Mouse (Mus musculus) midbrain, postnatal 0 days (tissue): ENCODE measurements around the gene Hdac4. TPM values are rescaled to one million over a fixed set of nuclear protein-coding genes. Genes with fewer than 3 reads are reported as not detected.

ENCODE experiments used
- ATAC-seq: fragments of 200-750 bp; cut with Nextera tagmentation; 2 replicates; pipeline ENCODE4 v1.8.0; 2017; ENCODE audit warnings: moderate number of reproducible peaks, mild to moderate bottlenecking, moderate TSS enrichment, moderate library complexity; ENCODE audit not compliant: low FRiP score
- DNase-seq: peaks from one replicate; pipeline ENCODE4 v3.0.0-alpha.2; 2015; ENCODE audit warnings: low spot score
- H3K27ac ChIP-seq: fragments of 300-500 bp; sonication (generic); 2 replicates; pipeline ENCODE4 v1.5.1; 2014; ENCODE audit warnings: low read depth, mild to moderate bottlenecking, low read length, mixed read lengths
- H3K27me3 ChIP-seq: fragments of 300-500 bp; sonication (generic); 2 replicates; pipeline ENCODE4 v1.6.1; 2014; ENCODE audit warnings: low read length, control low read depth, mixed read lengths; ENCODE audit not compliant: insufficient read depth
- H3K36me3 ChIP-seq: fragments of 300-500 bp; sonication (generic); 2 replicates; pipeline ENCODE4 v1.6.1; 2014; ENCODE audit warnings: low read length, control low read depth, mixed read lengths; ENCODE audit not compliant: insufficient read depth
- H3K4me1 ChIP-seq: fragments of 300-500 bp; sonication (generic); 2 replicates; pipeline ENCODE4 v1.6.1; 2014; ENCODE audit warnings: mild to moderate bottlenecking, control low read depth, antibody characterized with exemption, low read length, mixed read lengths; ENCODE audit not compliant: insufficient read depth
- H3K4me2 ChIP-seq: fragments of 300-500 bp; sonication (generic); 2 replicates; pipeline ENCODE4 v1.6.1; 2014; ENCODE audit warnings: low read depth, mild to moderate bottlenecking, low read length, mixed read lengths; ENCODE audit not compliant: poor library complexity, severe bottlenecking
- H3K4me3 ChIP-seq: fragments of 300-500 bp; sonication (generic); 2 replicates; pipeline ENCODE4 v1.5.1; 2014; ENCODE audit warnings: low read depth, mild to moderate bottlenecking, low read length, moderate library complexity
- H3K9ac ChIP-seq: fragments of 300-500 bp; sonication (generic); replicated peaks from 2 replicates; pipeline ENCODE4 v1.6.1; 2014; ENCODE audit warnings: mild to moderate bottlenecking, low read length, moderate library complexity, mixed read lengths; ENCODE audit not compliant: poor library complexity, severe bottlenecking
- H3K9me3 ChIP-seq: fragments of 300-500 bp; sonication (generic); 2 replicates; pipeline ENCODE4 v1.6.1; 2016; ENCODE audit warnings: low read length, control low read depth
- CTCF ChIP-seq: IDR thresholded peaks from 2 replicates; pipeline ENCODE4 v1.5.1; 2016; ENCODE audit warnings: antibody characterized with exemption, mild to moderate bottlenecking
- WGBS: fragments of 180-500 bp; shearing (Covaris S2); extraction: QIAGEN DNeasy Blood & Tissue Kit; methylation state at CpG from one replicate; pipeline ENCODE4 v1.1.7; 2014; 5-methylcytosine and 5-hydroxymethylcytosine counted together
- polyA plus RNA-seq: library from polyadenylated mRNA; unstranded; fragments of >200 nt; fragmentation: Nextera tagmentation; extraction: Ambion mirVana; gene quantifications from 2 replicates; pipeline ENCODE4 v1.2.1, GENCODE M21; 2015
- total RNA-seq: library from RNA; depleted of rRNA; stranded (reverse); fragments of >200 nt; gene quantifications from 2 replicates; pipeline ENCODE4 v1.2.3, GENCODE M21; 2014; rRNA removed

Hdac4 gene
- 45.8 and 51.8 TPM in 2 replicates for total RNA-seq
- 18.0 and 18.1 TPM in 2 replicates for polyA plus RNA-seq

DNA sequence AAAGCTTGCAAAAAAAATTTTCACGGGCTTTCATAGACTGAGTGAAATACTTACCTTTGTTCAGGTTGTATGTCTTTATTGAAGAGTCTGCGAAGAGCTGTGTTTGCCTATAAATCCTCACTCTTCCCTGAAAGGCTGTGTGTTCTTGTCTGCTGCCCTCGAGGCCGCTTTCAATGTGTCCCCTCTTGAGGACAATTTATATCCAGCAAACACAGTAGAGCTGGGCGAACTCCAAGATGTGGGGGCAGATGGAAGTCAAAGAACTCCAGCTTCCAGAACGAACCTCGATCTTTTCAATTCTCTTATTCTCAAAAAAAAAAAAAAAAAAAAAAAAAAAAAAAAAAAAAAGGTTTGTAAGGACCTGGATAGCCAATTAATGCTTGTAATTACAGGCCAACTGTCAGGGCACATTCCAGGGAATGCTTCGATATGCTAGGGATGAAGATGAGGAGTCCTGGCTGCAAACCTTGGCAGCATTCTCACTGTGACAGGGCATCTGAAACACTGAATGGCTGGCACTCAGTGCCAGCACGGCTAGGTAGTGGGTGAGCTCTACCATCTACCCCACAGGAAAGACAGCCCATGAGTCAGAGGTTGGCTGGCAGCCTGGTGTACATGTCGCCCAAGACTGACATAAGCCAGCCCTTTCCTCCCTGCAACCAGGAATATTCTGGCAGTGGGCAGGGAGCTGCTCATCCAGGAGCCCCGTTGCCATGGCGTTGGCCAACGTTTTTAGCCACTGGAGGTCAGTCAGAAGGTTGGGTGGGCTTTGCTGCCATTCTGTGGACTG lies at the start of gene Hdac4:
Gene Hdac4, minus strand, starts transcription at position 340 of the 790 bp plus-strand sequence.
- H3K27me3 ChIP-seq = no peaks in the 10 kb centered on the region
- no peak within 1 kb of the TSS for H3K9ac ChIP-seq
- H3K4me2 ChIP-seq = no peak within 1 kb of the TSS
- ATAC-seq (peak; percentile 52; the same call in 1 of the 2 replicates), DNase-seq (peak; percentile 81)
- H3K9me3 ChIP-seq = no peaks in the 10 kb centered on the region
- 57% methylated on average over 13 of the region's 13 CpGs for WGBS
- H3K27ac ChIP-seq = no peak within 1 kb of the TSS
- no peaks in the 10 kb centered on the region for H3K36me3 ChIP-seq
- TF ChIP-seq CTCF = no peak
- no peaks in the 10 kb centered on the region for H3K4me1 ChIP-seq
- H3K4me3 ChIP-seq = no peak within 1 kb of the TSS

DNA sequence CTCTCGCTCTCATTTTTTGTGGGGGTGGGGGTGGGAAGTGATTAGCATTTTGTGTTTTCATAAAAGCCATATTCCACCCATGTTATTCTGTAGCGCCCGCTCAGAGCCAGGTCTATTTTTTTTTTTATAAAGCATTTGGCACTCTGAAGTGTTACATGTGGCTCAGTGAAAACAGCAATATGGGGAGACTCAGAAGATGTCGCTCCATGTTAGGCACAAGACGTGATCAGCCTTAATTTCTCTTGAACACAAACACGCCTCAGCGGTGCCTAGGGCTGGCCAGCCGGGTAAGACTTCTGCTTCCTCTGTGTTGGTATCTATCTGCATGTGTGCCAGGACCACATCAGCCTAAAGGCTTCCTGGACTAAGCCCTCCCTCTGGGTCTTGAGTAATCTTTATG lies 48.0 kb upstream of the Hdac4 start:
- no peak overlapping the region for H3K9ac ChIP-seq
- H3K4me1 ChIP-seq = no peaks in the 10 kb centered on the region
- H3K4me2 ChIP-seq = no peak overlapping the region
- no peaks in the 10 kb centered on the region for H3K9me3 ChIP-seq
- WGBS = 88% methylated on average over 8 of the region's 8 CpGs
- no peak overlapping the region for H3K4me3 ChIP-seq
- DNase-seq (no peak), ATAC-seq (no peak)
- H3K27me3 ChIP-seq = no peaks in the 10 kb centered on the region
- no peaks in the 10 kb centered on the region for H3K36me3 ChIP-seq
- no peak overlapping the region for H3K27ac ChIP-seq
- no peak for TF ChIP-seq CTCF

DNA sequence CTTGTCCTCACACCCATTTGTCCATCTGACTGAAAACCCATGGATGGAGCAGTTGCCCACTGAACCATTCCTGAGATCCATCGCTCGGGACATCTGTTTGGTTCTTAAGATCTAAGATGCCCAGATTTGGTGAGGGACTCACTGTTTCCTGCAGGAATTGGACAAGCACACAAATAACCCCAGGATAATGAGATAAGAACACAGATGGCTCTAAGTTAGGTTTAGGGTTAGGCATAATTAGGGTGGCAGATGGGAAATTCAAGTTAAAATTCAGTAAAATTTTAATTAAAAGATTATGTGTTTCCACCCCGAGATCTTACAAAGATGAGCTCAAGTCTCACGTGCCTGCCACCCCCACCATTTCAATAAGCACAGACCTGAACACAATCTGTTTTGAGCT lies 44.6 kb upstream of the Hdac4 start:
- no peaks in the 10 kb centered on the region for H3K27me3 ChIP-seq
- DNase-seq (peak; percentile 24), ATAC-seq (no peak)
- TF ChIP-seq CTCF = no peak
- H3K4me2 ChIP-seq = no peak overlapping the region
- no peaks in the 10 kb centered on the region for H3K4me1 ChIP-seq
- no peak overlapping the region for H3K4me3 ChIP-seq
- H3K9me3 ChIP-seq = no peaks in the 10 kb centered on the region
- 62% methylated on average over 4 of the region's 4 CpGs for WGBS
- no peak overlapping the region for H3K9ac ChIP-seq
- no peaks in the 10 kb centered on the region for H3K36me3 ChIP-seq
- no peak overlapping the region for H3K27ac ChIP-seq

DNA sequence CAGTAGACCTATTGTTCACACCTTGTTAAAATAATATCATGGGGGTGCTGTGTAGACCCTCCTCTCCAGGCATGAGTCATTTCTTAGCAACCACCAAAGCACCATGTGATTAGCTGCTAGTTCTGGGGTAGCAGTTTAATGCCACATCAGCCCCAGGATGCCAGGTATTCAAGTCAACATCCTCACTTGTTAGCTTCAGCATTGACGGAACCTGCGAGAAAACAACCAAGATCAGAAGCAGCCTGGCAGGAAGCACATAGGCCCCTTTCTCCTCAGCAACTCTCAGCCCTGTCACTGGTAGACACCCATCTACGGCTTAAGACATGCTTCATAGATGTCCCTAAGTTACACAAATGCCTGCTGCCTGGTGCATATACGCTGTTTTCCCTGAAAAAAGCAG lies 40.1 kb upstream of the Hdac4 start:
- H3K4me2 ChIP-seq = no peak overlapping the region
- DNase-seq = no peak
- no peak overlapping the region for H3K4me3 ChIP-seq
- no peak for TF ChIP-seq CTCF
- H3K36me3 ChIP-seq = no peaks in the 10 kb centered on the region
- H3K4me1 ChIP-seq = no peaks in the 10 kb centered on the region
- no peaks in the 10 kb centered on the region for H3K27me3 ChIP-seq
- 90% methylated on average over 4 of the region's 4 CpGs for WGBS
- ATAC-seq = no peak
- H3K9ac ChIP-seq = no peak overlapping the region
- no peak overlapping the region for H3K27ac ChIP-seq
- no peaks in the 10 kb centered on the region for H3K9me3 ChIP-seq

DNA sequence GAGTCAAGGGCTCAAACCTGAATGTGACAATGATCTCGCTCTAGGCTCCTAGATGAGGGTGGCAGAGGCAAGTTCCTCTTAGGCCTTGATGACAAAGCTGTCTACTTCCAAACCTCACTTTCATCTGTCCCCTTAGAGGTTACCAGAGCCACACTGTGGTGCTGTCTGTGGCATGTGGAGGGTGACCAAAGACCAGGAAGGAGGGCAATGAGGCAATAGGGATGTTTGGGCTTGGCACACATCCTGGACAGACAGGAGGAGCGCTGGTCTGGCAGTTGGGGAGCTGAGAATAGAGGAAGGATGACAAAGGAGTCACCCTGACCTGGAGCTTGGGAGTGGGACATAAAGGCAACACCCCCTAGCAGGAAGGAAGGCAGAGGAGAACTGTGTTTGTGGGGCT lies 29.8 kb upstream of the Hdac4 start:
- TF ChIP-seq CTCF = no peak
- WGBS = 86% methylated on average over 2 of the region's 2 CpGs
- Histone ChIP-seq H3K4me1 (peaks cover 12% of the 10 kb centered on the region; the same call in 1 of the 2 replicates), H3K27me3 (no peaks in the 10 kb centered on the region), H3K4me3 (no peak overlapping the region), H3K27ac (no peak overlapping the region), H3K36me3 (no peaks in the 10 kb centered on the region), H3K9ac (no peak overlapping the region), H3K9me3 (no peaks in the 10 kb centered on the region), H3K4me2 (no peak overlapping the region)
- ATAC-seq (no peak), DNase-seq (no peak)
